15 mouse cellular contexts compared by ENCODE assay signal in the genomic region with DNA sequence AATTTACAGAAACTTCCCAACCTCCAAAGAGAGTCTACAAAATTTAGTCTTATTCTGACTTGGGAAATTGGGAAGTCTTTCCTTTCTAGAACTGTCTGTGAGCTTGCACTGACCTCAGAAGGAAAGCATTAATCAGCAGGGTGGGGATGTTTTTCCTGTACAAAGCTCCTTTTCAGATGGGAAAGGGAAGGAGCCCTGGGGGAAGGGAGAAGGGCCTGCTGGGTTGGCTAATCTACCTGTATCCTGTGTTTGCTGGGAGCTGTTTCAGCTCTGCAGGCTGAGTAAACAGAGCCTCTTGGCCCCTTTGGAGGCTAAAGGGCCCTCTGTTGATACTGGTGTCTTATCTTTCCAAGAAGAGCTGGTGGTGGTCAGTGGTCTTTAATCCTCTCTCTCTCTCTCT. TPM values are rescaled to one million over a fixed set of nuclear protein-coding genes. Genes with fewer than 3 reads are reported as not detected.
DNase-seq lines count a peak whose midpoint lies in the region; TF ChIP-seq lines count a peak whose summit lies in the region.
"Had no signal": no experiment of that assay in that cellular context is flagged by ENCODE, and none has a peak within 500 bp of the region (broad histone marks: within the 10 kb centered on the region; RNA-seq: fewer than 3 reads in every experiment).

No protein-coding gene starts in this region.

- intact Hi-C loops in heart, postnatal 14 days (cut with DNase I): no loop called here

- no peak for TF ChIP-seq CTCF in kidney, adult 2 months (conservative IDR thresholded peaks at IDR 0.05; ENCODE audit: insufficient read depth, insufficient read length, low read depth, low read length)

- no peaks in the 10 kb centered on the region for H3K9me3 ChIP-seq in embryonic facial prominence, embryonic 10.5 days
- H3K9me3 ChIP-seq: embryonic facial prominence, embryonic 15.5 days; limb, embryonic 10.5 days; neural tube, embryonic 13.5 days had no signal

- H3K4me3 ChIP-seq in embryonic facial prominence, embryonic 10.5 days: no peak overlapping the region
- H3K4me3 ChIP-seq in kidney, adult 2 months (ENCODE audit: insufficient read depth, low read depth, low read length): no peak overlapping the region
- H3K4me3 ChIP-seq: embryonic facial prominence, embryonic 15.5 days; limb, embryonic 10.5 days; neural tube, embryonic 13.5 days had no signal

- H3K36me3 ChIP-seq in embryonic facial prominence, embryonic 10.5 days (replicated peaks): peaks cover 12% of the 10 kb centered on the region
- no peaks in the 10 kb centered on the region for H3K36me3 ChIP-seq in kidney, adult 2 months (ENCODE audit: control insufficient read depth, insufficient read depth, low read length)

- H3K4me1 ChIP-seq in embryonic facial prominence, embryonic 10.5 days: peaks cover 12% of the 10 kb centered on the region; the same call in 1 of the 2 replicates
- H3K4me1 ChIP-seq in kidney, adult 2 months (ENCODE audit: control insufficient read depth, insufficient read depth, low read length): no peaks in the 10 kb centered on the region
- H3K4me1 ChIP-seq: embryonic facial prominence, embryonic 15.5 days; neural tube, embryonic 13.5 days had no signal

- no peak overlapping the region for H3K27ac ChIP-seq in embryonic facial prominence, embryonic 10.5 days (replicated peaks)
- H3K27ac ChIP-seq in kidney, adult 2 months (ENCODE audit: insufficient read depth, low read depth, low read length): peak overlapping the region; percentile 74
- H3K27ac ChIP-seq: embryonic facial prominence, embryonic 15.5 days; hindbrain, postnatal 0 days; limb, embryonic 10.5 days; neural tube, embryonic 13.5 days had no signal

- 0 out of 2 replicates have a peak, but pooled peaks cover 6% of the 10 kb centered on the region for H3K27me3 ChIP-seq in embryonic facial prominence, embryonic 10.5 days (replicated peaks; ENCODE audit: low read depth, poor library complexity, severe bottlenecking)
- no peaks in the 10 kb centered on the region for H3K27me3 ChIP-seq in kidney, adult 2 months (replicated peaks; ENCODE audit: control insufficient read depth, insufficient read depth, low read length)

- no peak for TF ChIP-seq POLR2A in kidney, adult 2 months (IDR thresholded peaks at IDR 0.05; ENCODE audit: low read depth, low read length)

- peak; percentile 26 for DNase-seq in heart, adult 8-10 months (ENCODE audit: low spot score)
- no peak for DNase-seq in heart, postnatal 14 days
- DNase-seq in embryonic facial prominence, embryonic 10.5 days (ENCODE audit: low spot score): peak; percentile 13
- DNase-seq in kidney, adult 2 months: peak; percentile 82
- peak; percentile 10 for DNase-seq in lung, postnatal 25 days (ENCODE audit: low spot score)
- DNase-seq in right cerebral cortex, postnatal 14 days: no peak
- no peak for DNase-seq in Muller cell, postnatal 12 days (ENCODE audit: inconsistent ontology term)
- DNase-seq in thymus, postnatal 14 days: no peak
- DNase-seq: cerebellum, adult 2 months had no signal

RNA-seq across cellular contexts. Expression of gene Pkd1l1, which starts 13.0 kb away (rescaled TPM):
- not detected for total RNA-seq in heart, adult 8-10 months (2022)
- under 1 TPM; 0.05 TPM for total RNA-seq in heart, postnatal 14 days (2021)
- polyA plus RNA-seq in embryonic facial prominence, embryonic 10.5 days (2016; fragmentation: Nextera tagmentation; extraction: Ambion mirVana): 0.07 and 0.08 TPM in 2 replicates
- 0.29 and 0.39 TPM in 2 replicates for polyA plus RNA-seq in kidney, adult 2 months (2012; rRNA removed)
- total RNA-seq: gastrocnemius, adult 8-10 months had no signal
- polyA plus RNA-seq: activated CD4-positive, CD25-positive, alpha-beta regulatory T cell, adult 4 months; limb, embryonic 10.5 days had no signal

RNA-seq across cellular contexts. Expression of gene Hus1, which starts 24.9 kb away (rescaled TPM):
- total RNA-seq in heart, adult 8-10 months (2022): 10 to 100 TPM in 3 of 4 experiments, 1 to 10 TPM in 1; 9.7 to 11.0 (median 10.6) TPM
- 10 to 100 TPM; 10.8 to 12.1 TPM for total RNA-seq in heart, postnatal 14 days (2021)
- 25.1 and 28.5 TPM in 2 replicates for polyA plus RNA-seq in embryonic facial prominence, embryonic 10.5 days (2016; fragmentation: Nextera tagmentation; extraction: Ambion mirVana)
- polyA plus RNA-seq in kidney, adult 2 months (2012; rRNA removed): 14.1 and 15.6 TPM in 2 replicates

Comparison
In these comparisons a context has a peak if more than half of its experiments do, and no peak if none do; other contexts are left out.
1. DNase-seq: peak in heart, adult 8-10 months (single experiment), embryonic facial prominence, embryonic 10.5 days (single experiment), kidney, adult 2 months (single experiment) and lung, postnatal 25 days (single experiment); none in heart, postnatal 14 days (0 of 2), right cerebral cortex, postnatal 14 days (single experiment), Muller cell, postnatal 12 days (single experiment) and thymus, postnatal 14 days (single experiment).